Mouse (Mus musculus): ENCODE measurements around the gene Plpp7.

Gene Plpp7

GRCm38 (mm10) chr2:32144633-32145032, 49.3 kb downstream of the Plpp7 start:
- DNase-seq = no peak

- no peak for DNase-seq
Measured at GRCm38 (mm10) chr2:32146617-32147162, 51.4 kb downstream of the Plpp7 start.

- peak in 1 of 2 experiments; percentile 53 for DNase-seq
Measured at GRCm38 (mm10) chr2:32150135-32150534, 54.8 kb downstream of the Plpp7 start.

- DNase-seq = no peak
Measured at GRCm38 (mm10) chr2:32150562-32150923, 55.2 kb downstream of the Plpp7 start.

- DNase-seq = peak; percentile 78 to 84
Measured at GRCm38 (mm10) chr2:32150924-32151659, 55.8 kb downstream of the Plpp7 start, which contains the start of gene Prrc2b. Gene Prrc2b (plus strand): TSS chr2:32151082.

- DNase-seq = peak; percentile 63 to 68
Measured at GRCm38 (mm10) chr2:32151660-32152366, 56.5 kb downstream of the Plpp7 start.

- DNase-seq = no peak
Measured at GRCm38 (mm10) chr2:32152367-32153034, 57.2 kb downstream of the Plpp7 start.

- DNase-seq = peak; percentile 48 to 59
Measured at GRCm38 (mm10) chr2:32153041-32153790, 57.9 kb downstream of the Plpp7 start.

- no peak for DNase-seq
Measured at GRCm38 (mm10) chr2:32153791-32154119, 58.4 kb downstream of the Plpp7 start.

GRCm38 (mm10) chr2:32154334-32154997, 59.1 kb downstream of the Plpp7 start:
- DNase-seq = no peak

- peak in 1 of 2 experiments; percentile 49 for DNase-seq
Measured at GRCm38 (mm10) chr2:32154998-32155541, 59.7 kb downstream of the Plpp7 start.

GRCm38 (mm10) chr2:32155614-32156013, 60.3 kb downstream of the Plpp7 start:
- no peak for DNase-seq

GRCm38 (mm10) chr2:32156645-32157044, 61.3 kb downstream of the Plpp7 start:
- no peak for DNase-seq

GRCm38 (mm10) chr2:32157328-32157727, 62.0 kb downstream of the Plpp7 start:
- DNase-seq = no peak

- peak in 1 of 2 experiments; percentile 63 for DNase-seq
Measured at GRCm38 (mm10) chr2:32158616-32159239, 63.4 kb downstream of the Plpp7 start.

Data from cerebellum, postnatal 14 days (tissue).